Mouse (Mus musculus) splenic B cell, adult 2 months (primary cell): ENCODE results near the gene Zim1.

ENCODE experiments used
- DNase-seq: peaks from one replicate; pipeline ENCODE4 v3.0.0-alpha.2; 2011; ENCODE audit warnings: low read depth, low spot score
- H3K27me3 ChIP-seq: 2 replicates; pipeline ENCODE4 v1.6.1; 2012; ENCODE audit warnings: mild to moderate bottlenecking, low read length, moderate library complexity, mixed read lengths; ENCODE audit not compliant: control insufficient read depth, poor library complexity, insufficient read depth, severe bottlenecking
- H3K36me3 ChIP-seq: 2 replicates; pipeline ENCODE4 v1.6.1; 2012; ENCODE audit warnings: mild to moderate bottlenecking, low read length, moderate library complexity, mixed read lengths; ENCODE audit not compliant: control insufficient read depth, poor library complexity, insufficient read depth, severe bottlenecking

The Zim1 gene

DNA sequence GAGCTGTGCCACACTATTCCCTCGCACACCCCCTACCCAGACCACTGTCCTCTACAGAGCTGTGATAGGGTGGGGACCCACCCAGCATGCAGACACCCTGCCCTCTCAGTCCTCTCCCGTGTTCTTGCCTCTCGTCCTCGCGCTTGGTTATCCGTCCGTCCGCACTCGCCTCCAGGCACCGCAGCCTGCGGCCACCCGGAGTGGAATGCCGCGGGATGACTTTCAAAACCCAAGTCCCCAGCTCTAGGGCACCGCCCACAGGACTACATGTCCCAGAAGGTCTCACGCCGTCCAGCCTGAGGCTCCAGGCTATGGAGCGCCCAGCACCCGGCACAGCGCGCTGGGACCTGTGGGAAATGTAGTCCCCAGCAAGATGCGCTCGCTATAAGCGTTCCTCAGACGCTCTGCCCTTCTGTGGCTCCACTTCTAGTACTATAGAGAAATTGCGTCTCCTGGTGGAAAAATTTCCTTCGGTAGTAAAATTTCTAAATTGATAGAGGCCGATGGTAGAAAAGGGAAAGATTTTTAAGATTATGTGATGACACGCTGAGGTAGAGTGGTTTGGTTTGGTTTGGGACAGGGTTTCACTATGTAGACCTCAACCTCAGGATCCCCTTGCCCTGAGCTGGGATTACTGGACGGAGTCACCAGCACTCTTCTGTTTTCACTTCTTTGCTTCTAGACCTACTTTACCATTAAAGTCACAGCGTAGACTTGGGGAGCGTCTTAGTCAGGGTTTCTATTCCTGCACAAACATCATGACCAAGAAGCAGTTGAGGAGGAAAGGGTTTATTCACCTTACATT, at the start of gene Zim1:
TSS of gene Zim1 (minus strand) at position 210 of the 805 bp plus-strand sequence.
- Histone ChIP-seq H3K36me3 (no peaks in the 10 kb centered on the region), H3K27me3 (no peaks in the 10 kb centered on the region)
- no peak for DNase-seq

DNA sequence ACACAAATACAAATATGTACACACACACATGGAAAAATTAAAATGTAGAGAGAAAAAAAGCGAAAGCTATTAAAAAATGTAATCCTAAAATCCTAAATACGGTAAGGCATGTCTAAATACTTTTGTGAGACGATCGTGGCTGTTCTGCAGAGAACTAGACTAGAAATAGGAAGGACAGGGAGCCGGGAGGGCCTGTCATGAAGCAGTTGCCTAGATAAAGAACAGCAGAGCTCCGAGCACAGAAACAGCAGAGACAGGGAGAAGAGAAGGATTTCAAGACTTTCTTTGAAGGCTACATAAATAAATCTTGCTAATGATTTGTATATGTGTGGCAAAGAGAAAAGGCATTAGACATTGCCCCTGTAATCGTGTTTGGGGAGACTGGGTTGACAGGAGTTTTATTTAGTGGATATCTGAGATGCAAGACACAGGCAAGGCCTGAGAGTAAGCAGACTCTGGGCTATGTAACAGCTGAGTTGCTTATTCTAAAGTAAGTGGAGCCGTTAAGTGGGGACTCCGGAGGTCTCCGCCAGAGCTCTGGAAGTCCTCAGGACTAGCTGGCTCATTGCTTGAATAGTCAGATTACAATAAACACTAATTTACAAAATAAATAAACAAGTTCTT, 48.1 kb upstream of the Zim1 start:
- DNase-seq, result no peak
- no peaks in the 10 kb centered on the region for H3K27me3 ChIP-seq
- H3K36me3 ChIP-seq, result no peaks in the 10 kb centered on the region

DNA sequence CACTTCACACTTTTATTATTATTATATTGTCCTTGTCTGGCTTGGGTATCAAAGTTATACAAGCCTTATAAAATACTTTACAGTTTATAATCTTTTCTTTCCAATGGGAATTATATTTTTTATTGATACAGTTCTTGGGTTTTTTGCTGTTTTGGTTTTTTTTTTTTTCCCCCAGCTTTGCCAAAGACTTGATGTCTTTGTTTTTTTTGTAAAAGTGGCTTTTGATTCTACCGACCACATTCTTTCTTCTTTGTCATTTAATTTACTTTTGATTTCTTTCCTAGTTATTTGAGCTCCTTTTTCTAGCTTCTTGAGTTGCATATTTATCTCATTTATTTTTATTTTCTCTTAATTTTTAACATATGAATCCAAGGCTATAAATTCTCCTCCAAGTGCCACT, 39.8 kb upstream of the Zim1 start:
- no peak for DNase-seq
- no peaks in the 10 kb centered on the region for H3K36me3 ChIP-seq
- no peaks in the 10 kb centered on the region for H3K27me3 ChIP-seq

DNA sequence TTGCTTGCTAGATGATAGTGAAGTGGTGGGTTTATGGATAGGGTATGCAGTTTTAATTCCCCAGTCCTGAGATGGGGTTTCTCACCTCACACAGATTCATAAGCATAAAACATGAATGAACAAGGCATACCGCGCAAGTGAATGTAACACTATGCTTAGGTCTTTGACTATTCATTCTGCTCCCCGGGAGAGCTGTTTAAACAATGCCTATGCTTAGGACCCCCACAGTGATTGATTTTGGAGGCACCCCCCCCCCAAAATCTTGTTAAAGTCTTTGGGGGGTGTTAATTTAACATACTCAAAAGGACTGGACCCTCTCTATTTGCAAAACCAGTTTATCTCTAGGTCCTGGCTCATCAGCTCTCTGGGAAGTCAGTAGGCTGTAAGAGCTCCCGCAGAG, 35.7 kb upstream of the Zim1 start:
- Histone ChIP-seq H3K27me3 (no peaks in the 10 kb centered on the region), H3K36me3 (no peaks in the 10 kb centered on the region)
- no peak for DNase-seq

DNA sequence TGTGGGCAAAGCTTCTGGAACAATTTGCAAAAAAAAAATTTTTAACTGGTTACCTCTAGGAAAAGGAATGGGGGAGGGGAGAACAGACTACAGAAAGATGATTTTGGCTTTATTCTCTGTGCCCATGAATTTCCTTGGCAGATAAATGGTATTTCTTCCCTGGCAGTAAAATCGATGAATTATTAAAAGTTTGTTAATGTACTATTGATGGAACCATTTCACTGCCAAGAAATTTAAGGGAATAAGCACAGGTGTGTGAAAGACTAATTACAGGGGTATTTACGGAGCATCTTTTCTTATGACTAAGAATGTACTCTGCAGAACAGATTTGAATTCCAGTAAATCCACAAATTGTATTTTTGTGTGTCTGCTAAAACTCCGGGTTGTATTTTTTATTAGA, 35.1 kb upstream of the Zim1 start:
- Histone ChIP-seq H3K27me3 (no peaks in the 10 kb centered on the region), H3K36me3 (no peaks in the 10 kb centered on the region)
- no peak for DNase-seq

DNA sequence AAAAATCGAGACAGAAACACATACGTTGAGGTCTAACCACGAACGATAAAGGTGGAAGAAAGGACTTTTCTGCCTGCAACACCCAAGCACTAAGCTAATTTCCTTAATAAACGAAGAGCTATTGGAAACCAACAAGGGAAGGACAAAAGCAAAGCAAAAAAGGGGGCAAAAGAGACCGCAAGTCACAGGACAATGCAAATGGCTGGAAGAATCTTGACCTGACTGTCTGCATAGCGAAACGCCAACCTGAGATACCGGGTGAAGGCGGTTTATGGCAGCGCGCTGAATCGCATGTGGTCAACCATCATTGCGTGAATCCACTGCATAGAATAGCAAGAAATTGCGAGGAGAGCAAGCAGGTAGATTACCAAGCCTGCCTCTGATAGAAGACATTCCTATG, 34.6 kb upstream of the Zim1 start:
- no peaks in the 10 kb centered on the region for H3K36me3 ChIP-seq
- no peaks in the 10 kb centered on the region for H3K27me3 ChIP-seq
- DNase-seq, result no peak

DNA sequence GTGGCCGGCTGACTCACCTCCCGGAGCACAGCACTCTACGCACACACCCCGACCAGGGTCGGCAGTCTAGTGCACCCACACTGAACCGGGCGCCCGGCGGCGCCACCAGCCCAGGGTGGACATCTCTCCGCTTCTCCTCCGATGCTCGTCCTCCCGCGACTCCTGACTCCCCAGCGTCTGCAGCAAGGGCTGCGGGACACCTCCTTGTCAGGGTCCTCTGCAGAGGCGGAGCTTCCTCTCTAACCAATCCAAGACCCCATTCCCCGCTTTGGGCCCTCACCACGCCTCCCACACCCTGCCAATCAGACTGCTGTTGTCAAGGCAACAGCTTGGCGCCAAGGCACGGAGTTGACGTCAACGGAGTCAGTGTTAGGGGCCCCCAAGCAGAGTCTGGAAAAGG, 34.0 kb upstream of the Zim1 start, which contains the start of the genes Peg3 and Usp29:
TSS of gene Peg3 (minus strand) at position 191 of the 400 bp plus-strand sequence.
TSS of gene Usp29 (plus strand) at position 338 of the 400 bp plus-strand sequence.
- no peaks in the 10 kb centered on the region for H3K27me3 ChIP-seq
- no peak for DNase-seq
- H3K36me3 ChIP-seq, result no peaks in the 10 kb centered on the region

DNA sequence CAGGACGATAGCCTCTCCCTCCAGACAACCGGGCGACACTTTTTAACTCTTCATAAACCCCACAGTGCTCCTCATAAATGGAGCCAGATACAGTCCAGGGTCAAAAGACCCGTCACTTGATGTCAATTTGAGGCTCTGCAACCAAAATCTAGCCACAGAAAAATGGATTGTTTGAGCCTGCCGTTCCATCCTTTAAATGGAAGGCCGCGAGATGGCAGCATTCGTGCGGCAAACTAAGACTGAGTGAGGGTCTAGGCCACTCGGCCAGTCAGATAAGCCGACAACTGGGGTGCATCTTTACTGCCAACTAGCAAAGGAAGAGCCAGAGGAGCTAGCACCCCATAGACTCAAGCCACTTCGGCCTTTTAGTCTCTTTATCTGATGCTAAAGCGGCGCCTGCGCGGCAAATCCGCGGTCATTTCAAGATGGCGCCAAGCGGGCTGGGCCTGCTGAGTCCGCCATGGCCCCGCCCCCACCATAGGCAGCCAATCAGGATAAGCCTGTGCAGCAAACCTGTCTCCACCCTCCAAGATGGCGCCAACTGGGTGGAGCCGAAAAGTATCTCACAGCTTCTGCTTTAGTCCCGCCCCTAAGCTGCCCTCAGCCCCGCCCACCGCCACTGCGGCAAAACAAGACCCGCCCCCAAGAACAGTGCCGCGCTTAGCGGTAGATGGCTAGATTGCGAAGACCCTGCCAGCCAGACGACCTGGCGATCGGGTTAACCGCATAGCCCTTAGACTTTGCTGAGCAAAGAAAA, 33.0 kb upstream of the Zim1 start:
- peak; percentile 9 for DNase-seq
- no peaks in the 10 kb centered on the region for H3K27me3 ChIP-seq

DNA sequence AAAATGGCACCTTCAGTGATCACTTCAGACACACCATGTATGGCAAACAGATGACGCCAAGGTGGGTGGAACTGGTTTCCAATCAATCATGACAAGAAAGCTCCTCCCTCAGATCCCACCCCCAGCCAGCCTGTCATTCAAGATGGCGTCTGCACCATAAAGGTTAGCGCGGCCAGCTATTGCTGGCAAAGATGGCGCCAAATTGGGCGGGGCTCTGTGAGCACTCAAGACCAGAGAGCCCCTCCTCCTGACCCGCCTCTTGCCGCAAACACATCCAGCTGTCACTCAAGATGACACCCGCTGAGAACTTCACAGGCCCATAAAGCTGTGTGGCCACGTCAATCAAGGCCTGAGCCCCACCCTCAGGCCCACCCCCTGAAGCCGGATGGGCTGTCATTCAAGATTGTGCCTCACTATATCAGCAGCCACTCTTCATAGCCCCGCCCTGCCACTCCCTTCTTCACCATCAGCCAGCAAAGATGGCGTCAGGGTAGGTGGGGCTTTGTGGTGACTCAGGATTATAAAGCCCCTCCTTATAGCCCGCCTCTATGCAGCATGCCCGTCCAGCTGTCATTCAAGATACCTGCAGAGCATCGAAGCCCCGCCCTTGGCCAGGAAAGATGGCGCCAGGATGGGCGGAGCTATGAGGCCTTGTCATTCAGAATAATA, 32.1 kb upstream of the Zim1 start:
- Histone ChIP-seq H3K36me3 (no peaks in the 10 kb centered on the region), H3K27me3 (no peaks in the 10 kb centered on the region)
- no peak for DNase-seq

More for the DNA sequence above, 33.0 kb upstream of the Zim1 start:
- no peaks in the 10 kb centered on the region for H3K36me3 ChIP-seq

DNA sequence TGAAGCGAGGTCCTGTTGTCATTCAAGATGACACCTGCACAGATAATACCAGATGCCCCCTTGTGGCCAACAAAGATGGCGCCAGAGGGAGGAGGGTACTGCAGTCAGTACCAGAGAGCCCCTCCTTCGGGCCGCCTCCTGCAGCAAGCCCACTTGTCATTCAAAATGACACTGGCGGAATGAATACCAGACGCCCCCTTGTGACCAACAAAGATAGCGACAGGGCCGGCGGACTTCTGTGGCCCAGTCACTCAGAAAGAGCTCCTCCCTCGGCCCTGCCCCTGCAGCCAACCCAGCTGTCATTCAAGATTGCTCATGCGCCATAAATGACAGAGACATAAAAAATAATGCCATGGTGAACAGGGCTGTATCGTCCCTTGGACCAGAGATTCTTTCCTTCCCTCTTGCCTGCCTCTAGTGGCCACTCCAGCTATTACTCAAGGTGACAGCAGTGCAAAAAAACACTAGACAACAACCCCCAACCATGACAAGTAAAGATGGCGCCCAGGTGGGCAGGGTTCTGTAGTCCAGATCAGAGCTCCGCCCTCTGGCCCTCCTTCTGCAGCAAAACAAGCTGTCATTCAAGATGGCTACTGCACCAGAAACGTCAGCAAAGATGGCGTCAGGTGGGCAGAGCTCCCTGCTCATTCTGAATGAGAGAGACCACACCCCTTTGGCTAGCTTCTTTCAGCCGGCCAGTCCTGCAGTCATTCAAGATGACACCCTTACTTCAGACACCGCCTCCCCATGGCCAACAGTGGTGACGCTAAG, 31.3 kb upstream of the Zim1 start:
- no peak for DNase-seq
- H3K27me3 ChIP-seq, result no peaks in the 10 kb centered on the region
- no peaks in the 10 kb centered on the region for H3K36me3 ChIP-seq

DNA sequence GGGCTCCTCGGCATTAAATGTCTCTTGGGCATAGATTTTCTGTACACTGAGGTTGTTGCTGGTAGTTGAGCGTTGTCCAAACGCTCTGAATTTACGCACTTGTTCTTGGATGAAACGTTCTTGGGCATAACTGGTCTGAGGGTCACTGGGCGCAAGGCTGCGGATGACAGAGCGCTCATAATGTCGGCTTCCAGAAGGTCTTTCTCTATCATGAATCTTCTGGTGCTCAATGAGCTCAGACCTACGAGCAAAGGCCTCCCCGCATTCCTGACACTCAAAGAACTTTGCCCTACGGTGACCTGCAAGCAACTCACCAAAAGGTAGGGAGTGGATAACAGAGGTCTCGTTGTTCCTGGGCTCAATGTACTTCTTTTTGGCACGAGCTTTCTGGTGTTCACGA, 13.1 kb upstream of the Zim1 start:
- DNase-seq, result no peak
- Histone ChIP-seq H3K36me3 (no peaks in the 10 kb centered on the region), H3K27me3 (no peaks in the 10 kb centered on the region)

DNA sequence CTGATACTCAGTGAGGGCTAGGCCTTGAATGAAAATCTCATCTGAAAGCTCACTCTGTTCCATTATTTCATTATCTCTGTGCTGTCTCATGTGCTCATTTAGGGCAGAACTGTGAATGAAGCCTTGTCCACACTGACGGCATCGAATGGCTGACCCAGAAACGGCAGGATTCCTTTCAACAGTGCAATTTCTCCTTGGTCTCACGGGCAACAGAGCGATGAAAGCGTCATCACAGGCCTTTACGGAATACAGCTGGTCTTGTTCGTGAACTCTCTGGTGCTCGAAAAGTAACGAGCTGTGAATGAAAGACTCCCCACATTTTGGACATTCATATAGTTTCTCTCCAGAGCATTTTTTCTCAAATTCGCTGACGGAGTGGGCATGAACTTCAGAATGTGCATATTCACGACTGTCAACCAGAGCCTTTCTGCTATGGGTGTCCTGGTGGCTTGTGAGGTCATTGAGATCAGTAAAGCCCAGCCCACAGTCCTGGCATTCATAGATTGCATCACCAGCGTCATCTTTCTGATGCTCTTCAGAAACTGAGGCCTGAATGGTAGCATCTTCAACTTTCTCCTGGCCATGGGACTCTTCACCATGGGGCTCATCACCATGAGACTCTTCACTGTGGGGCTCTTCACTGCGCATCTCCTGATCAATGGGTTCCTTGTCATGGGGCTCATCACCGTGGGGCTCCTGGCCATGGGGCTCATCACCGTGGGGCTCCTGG, 12.4 kb upstream of the Zim1 start:
- Histone ChIP-seq H3K27me3 (no peaks in the 10 kb centered on the region), H3K36me3 (no peaks in the 10 kb centered on the region)
- no peak for DNase-seq

DNA sequence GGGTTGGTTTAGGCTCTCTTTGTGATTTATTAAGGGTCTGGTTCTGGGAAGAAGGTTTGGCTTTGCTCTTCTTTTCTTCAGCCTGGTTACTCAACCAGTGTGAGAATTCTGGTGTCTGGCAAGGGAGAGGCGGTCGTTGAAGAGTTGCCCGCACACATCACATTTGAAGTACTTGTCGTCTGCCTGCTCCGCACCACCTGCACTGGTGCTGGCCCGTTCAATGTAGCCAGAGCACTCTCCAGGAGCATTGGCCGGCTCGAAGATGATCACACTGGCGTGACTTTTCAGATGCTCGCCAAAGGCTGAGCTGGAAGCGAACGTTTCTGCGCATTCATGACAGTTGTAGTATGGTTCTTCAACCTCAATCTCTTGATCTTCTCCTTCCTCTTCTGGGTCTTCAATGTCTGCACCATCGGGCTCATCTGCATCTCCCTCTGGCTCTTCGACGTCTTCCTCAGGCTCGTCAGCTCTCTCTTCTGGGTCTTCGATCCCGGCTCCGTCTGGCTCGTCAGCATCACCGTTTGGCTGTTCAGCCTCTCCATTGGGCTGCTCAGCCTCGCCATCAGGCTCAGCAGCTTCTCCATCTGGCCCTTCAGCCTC, 11.3 kb upstream of the Zim1 start:
- Histone ChIP-seq H3K36me3 (no peaks in the 10 kb centered on the region), H3K27me3 (no peaks in the 10 kb centered on the region)
- DNase-seq, result no peak
